Mouse (Mus musculus) stomach, postnatal 0 days (tissue): ENCODE data around the gene Sept8.

Experiments
- CTCF ChIP-seq: IDR thresholded peaks from 2 replicates; pipeline ENCODE4 v1.5.1; 2016; ENCODE audit warnings: antibody characterized with exemption, low read depth, mild to moderate bottlenecking, moderate library complexity
- EP300 ChIP-seq: optimal IDR thresholded peaks from 2 replicates; pipeline ENCODE3; 2016; ENCODE audit warnings: antibody characterized with exemption

DNA sequence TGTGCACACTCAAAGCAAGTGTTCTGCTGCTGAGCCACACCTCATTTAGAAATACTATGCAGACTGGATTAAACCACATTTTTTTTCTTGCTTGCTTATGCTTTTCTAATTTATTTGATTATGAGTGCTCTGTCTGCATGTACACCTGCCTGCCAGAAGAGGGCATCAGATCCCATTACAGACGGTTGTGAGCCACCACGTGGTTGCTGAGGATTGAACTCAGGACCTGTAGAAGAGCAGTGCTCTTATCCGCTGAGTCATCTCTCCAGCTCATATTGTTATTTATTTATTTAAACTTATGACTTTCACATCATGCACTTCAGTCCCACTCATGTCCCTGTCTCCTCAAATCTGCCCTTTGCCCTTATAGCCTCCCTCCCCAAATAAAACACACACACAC lies 33.3 kb upstream of the Sept8 start:
- TF ChIP-seq CTCF (peak; percentile 65), EP300 (no peak)
